7 mouse cellular contexts compared by ENCODE assay signal in genomic region chr2:103424349-103425026, GRCm38 (mm10). TPM values are rescaled to one million over a fixed set of nuclear protein-coding genes. Genes with fewer than 3 reads are reported as not detected.
DNase-seq lines count a peak whose midpoint lies in the region; ATAC-seq and TF ChIP-seq lines count a peak whose summit lies in the region.

No protein-coding gene starts in this region.

- H3K9ac ChIP-seq in forebrain, embryonic 13.5 days: no peak overlapping the region
- no peak overlapping the region for H3K9ac ChIP-seq in hindbrain, embryonic 13.5 days

- DNase-seq in Patski (ENCODE audit: low read depth, low spot score): no peak
- peak; percentile 48 for DNase-seq in c-Kit-positive CD71-positive TER-119-positive erythroid progenitor cells, embryonic 14.5 days (ENCODE audit: low spot score)
- DNase-seq in layer of hippocampus, postnatal 14 days (ENCODE audit: low spot score in 2 of 2): peak; percentile 50 to 68
- DNase-seq in right cerebral cortex, postnatal 36 days (ENCODE audit: low spot score in 2 of 2): peak; percentile 35 to 59

- no peaks in the 10 kb centered on the region for H3K9me3 ChIP-seq in forebrain, embryonic 13.5 days (replicated peaks)
- H3K9me3 ChIP-seq in hindbrain, embryonic 13.5 days: no peaks in the 10 kb centered on the region

- in situ Hi-C loops in Patski (cut with MboI; ENCODE audit: low pct_unique_long_range_greater_than_20kb): loop anchor here (5.0 kb wide), 2 partner anchors 77 to 337 kb away; no protein-coding TSS in a partner anchor

- H3K4me1 ChIP-seq in forebrain, embryonic 13.5 days: peaks cover 13% of the 10 kb centered on the region
- H3K4me1 ChIP-seq in hindbrain, embryonic 13.5 days (replicated peaks): peaks cover 16% of the 10 kb centered on the region

- no peaks in the 10 kb centered on the region for H3K27me3 ChIP-seq in Patski
- H3K27me3 ChIP-seq in forebrain, embryonic 13.5 days: no peaks in the 10 kb centered on the region
- H3K27me3 ChIP-seq in hindbrain, embryonic 13.5 days: 0 out of 2 replicates have a peak, but pooled peaks cover 3% of the 10 kb centered on the region

- TF ChIP-seq CTCF in Patski (IDR thresholded peaks at IDR 0.05): peak; percentile 92

- POLR2A ChIA-PET in Patski (lab: Charles Lee): interaction anchor here (0.5 kb wide), 1 partner anchor 45 kb away, joined by 3 read pairs; no protein-coding TSS in a partner anchor

- H3K36me3 ChIP-seq in forebrain, embryonic 13.5 days (ENCODE audit: poor library complexity, severe bottlenecking): no peaks in the 10 kb centered on the region
- H3K36me3 ChIP-seq in hindbrain, embryonic 13.5 days: no peaks in the 10 kb centered on the region

- H3K27ac ChIP-seq in forebrain, embryonic 13.5 days: no peak overlapping the region
- no peak overlapping the region for H3K27ac ChIP-seq in hindbrain, embryonic 13.5 days

- H3K4me2 ChIP-seq in forebrain, embryonic 13.5 days: peak overlapping the region; percentile 25
- H3K4me2 ChIP-seq in hindbrain, embryonic 13.5 days: no peak overlapping the region

- ATAC-seq in Patski: no peak
- peak; percentile 85 for ATAC-seq in forebrain, embryonic 13.5 days
- peak; percentile 62; the same call in 1 of the 2 replicates for ATAC-seq in hindbrain, embryonic 13.5 days (ENCODE audit: low FRiP score)
- ATAC-seq in megakaryocyte-erythroid progenitor cell, adult 5-6 weeks (replicated peaks; ENCODE audit: low FRiP score, low TSS enrichment, poor library complexity, severe bottlenecking): peak; percentile 79

- no peak overlapping the region for H3K4me3 ChIP-seq in forebrain, embryonic 13.5 days
- H3K4me3 ChIP-seq in hindbrain, embryonic 13.5 days: no peak overlapping the region

- CTCF ChIA-PET in Patski (lab: Charles Lee): interaction anchor here (0.9 to 3.6 kb wide), 10 partner anchors 9 to 339 kb away, joined by 3 to 17 read pairs (median 4); partner anchors contain the start of gene Elf5

- 8% methylated on average over 12 of the region's 12 CpGs for WGBS in forebrain, embryonic 13.5 days
- 27% methylated on average over 12 of the region's 12 CpGs for WGBS in hindbrain, embryonic 13.5 days

RNA-seq across cellular contexts. Expression of gene Elf5, which starts 13.0 kb away (rescaled TPM):
- not detected for polyA plus RNA-seq in Patski (2021)
- not detected in 2 replicates for polyA plus RNA-seq in forebrain, embryonic 13.5 days (2015; fragmentation: Nextera tagmentation; extraction: Ambion mirVana)
- polyA plus RNA-seq in hindbrain, embryonic 13.5 days (2015; fragmentation: Nextera tagmentation; extraction: Ambion mirVana): not detected in 2 replicates
- 1 to 10 TPM; 1.8 to 1.9 TPM for total RNA-seq in layer of hippocampus, postnatal 14 days (2021)
- total RNA-seq in megakaryocyte-erythroid progenitor cell, adult 5-6 weeks (2014; fragmentation: Nextera tagmentation): not detected in 2 replicates
- not detected in 2 replicates for total RNA-seq in megakaryocyte-erythroid progenitor cell, adult 5-6 weeks (2017)
